Mouse (Mus musculus): ENCODE measurements around the gene Slc35e3. TPM values are rescaled to one million over a fixed set of nuclear protein-coding genes. Genes with fewer than 3 reads are reported as not detected.
"Not testable (repeated sequence)": the region's sequence is repeated elsewhere in the genome, so short reads cannot be mapped to it uniquely, and the experiment has no call there.

Gene Slc35e3
- total and polyA plus RNA-seq, 2 experiments from 2014 or later: 24.4 to 31.0 TPM

DNA sequence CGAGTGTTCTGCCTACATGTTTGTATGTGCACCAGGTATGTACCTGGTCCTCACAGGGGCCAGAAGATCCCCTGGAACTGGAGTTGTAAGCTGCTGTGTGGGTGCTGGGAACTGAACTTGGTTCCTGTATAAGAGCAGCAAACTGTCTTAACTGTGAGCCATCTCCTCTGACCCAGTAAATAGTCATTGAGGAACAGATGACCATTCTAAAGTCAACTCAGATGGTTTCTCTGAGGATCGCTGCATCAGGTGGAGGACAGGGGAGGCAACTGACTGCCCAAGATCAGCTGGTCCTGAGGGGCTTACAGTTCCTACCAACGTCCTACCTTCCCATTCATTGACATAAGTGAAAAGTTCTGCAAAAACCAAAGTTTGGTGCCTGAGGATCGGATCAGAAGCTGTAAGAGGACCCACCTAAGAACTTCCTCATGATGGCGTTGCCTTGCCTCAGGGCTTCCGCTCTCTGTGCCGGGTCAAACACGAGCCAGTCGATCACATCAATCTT is 14.7 kb upstream of the Slc35e3 start:
- no peak for ATAC-seq (ENCODE audit: low FRiP score)
- DNase-seq (ENCODE audit: low spot score): no peak
- no peak overlapping the region for H3K4me3 ChIP-seq (ENCODE audit: low read depth, low read length)
- WGBS: 94% methylated on average over 9 of the region's 9 CpGs
- no peaks in the 10 kb centered on the region for H3K4me1 ChIP-seq (ENCODE audit: insufficient read depth, low read length)
- no peak overlapping the region for H3K9ac ChIP-seq (replicated peaks; ENCODE audit: low read length, poor library complexity, severe bottlenecking)
- H3K4me2 ChIP-seq (ENCODE audit: low read depth, low read length, poor library complexity, severe bottlenecking): no peak overlapping the region
- H3K27me3 ChIP-seq (ENCODE audit: insufficient read depth, low read length): no peaks in the 10 kb centered on the region
- TF ChIP-seq CTCF (IDR thresholded peaks at IDR 0.05): no peak
- H3K27ac ChIP-seq (ENCODE audit: low read depth, low read length): no peak overlapping the region
- H3K36me3 ChIP-seq (ENCODE audit: insufficient read depth, low read length): peaks cover 66% of the 10 kb centered on the region
- H3K9me3 ChIP-seq (ENCODE audit: low read length): no peaks in the 10 kb centered on the region

GRCm38 (mm10) chr10:117759844-117760630 is 13.9 kb upstream of the Slc35e3 start:
- no peak overlapping the region for H3K9ac ChIP-seq (replicated peaks; ENCODE audit: low read length, poor library complexity, severe bottlenecking)
- no peaks in the 10 kb centered on the region for H3K4me1 ChIP-seq (ENCODE audit: insufficient read depth, low read length)
- DNase-seq (ENCODE audit: low spot score): no peak
- H3K9me3 ChIP-seq (ENCODE audit: low read length): no peaks in the 10 kb centered on the region
- peaks cover 68% of the 10 kb centered on the region for H3K36me3 ChIP-seq (ENCODE audit: insufficient read depth, low read length)
- no peak for ATAC-seq (ENCODE audit: low FRiP score)
- H3K4me3 ChIP-seq (ENCODE audit: low read depth, low read length): no peak overlapping the region
- no peak for TF ChIP-seq CTCF (IDR thresholded peaks at IDR 0.05)
- WGBS: 96% methylated on average over 10 of the region's 10 CpGs
- no peak overlapping the region for H3K27ac ChIP-seq (ENCODE audit: low read depth, low read length)
- H3K27me3 ChIP-seq (ENCODE audit: insufficient read depth, low read length): no peaks in the 10 kb centered on the region
- H3K4me2 ChIP-seq (ENCODE audit: low read depth, low read length, poor library complexity, severe bottlenecking): no peak overlapping the region

DNA sequence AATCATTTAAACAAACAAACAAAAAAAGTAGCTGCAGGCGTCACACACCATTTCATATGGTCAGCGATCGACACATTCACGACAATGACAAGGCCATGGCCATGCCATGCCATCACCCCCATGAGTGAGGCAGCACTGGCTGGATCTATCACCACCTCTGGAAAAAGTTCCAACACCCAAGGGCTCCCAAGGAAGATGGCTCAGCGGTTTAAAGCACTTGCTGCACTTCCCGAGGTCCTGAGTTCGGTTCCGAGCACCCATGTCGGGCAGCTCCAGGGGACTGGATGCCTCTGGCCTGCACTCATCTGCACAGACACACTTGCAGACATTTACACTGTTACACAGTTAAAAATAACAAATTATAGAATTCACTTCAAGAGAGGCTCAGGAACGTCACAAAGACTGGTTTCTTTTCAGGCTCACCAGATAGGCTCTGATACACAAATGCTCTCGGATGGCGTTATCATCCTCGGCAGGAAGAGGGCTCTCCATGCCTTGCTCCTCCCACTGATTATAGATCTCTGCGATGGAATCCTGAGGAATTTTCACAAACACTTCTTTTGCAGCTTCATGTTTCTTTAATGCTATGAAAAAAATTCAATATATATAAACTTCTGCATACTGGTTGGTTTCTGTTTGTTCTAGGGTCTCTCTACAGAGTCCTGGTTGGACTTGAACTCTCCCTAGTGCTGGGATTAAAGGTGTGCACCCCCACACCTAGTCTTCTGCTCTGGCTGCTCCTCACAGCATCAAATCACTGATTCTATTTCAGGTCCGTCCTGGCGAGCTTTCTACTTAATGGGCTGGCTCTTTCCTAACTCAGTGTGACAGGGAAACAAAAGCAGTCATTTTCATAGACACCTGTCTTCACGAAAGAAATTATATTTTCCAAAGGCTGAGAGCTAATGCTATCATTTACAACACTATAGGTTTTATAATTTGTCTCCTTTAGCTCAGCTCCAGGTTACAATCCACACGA is 12.9 kb upstream of the Slc35e3 start:
- H3K36me3 ChIP-seq (ENCODE audit: insufficient read depth, low read length): peaks cover 67% of the 10 kb centered on the region
- H3K27ac ChIP-seq (ENCODE audit: low read depth, low read length): no peak overlapping the region
- 91% methylated on average over 18 of the region's 18 CpGs for WGBS
- no peaks in the 10 kb centered on the region for H3K9me3 ChIP-seq (ENCODE audit: low read length)
- ATAC-seq (ENCODE audit: low FRiP score): no peak
- no peak for DNase-seq (ENCODE audit: low spot score)
- H3K4me3 ChIP-seq (ENCODE audit: low read depth, low read length): no peak overlapping the region
- no peak for TF ChIP-seq CTCF (IDR thresholded peaks at IDR 0.05)
- no peak overlapping the region for H3K4me2 ChIP-seq (ENCODE audit: low read depth, low read length, poor library complexity, severe bottlenecking)
- no peaks in the 10 kb centered on the region for H3K4me1 ChIP-seq (ENCODE audit: insufficient read depth, low read length)
- no peaks in the 10 kb centered on the region for H3K27me3 ChIP-seq (ENCODE audit: insufficient read depth, low read length)
- no peak overlapping the region for H3K9ac ChIP-seq (replicated peaks; ENCODE audit: low read length, poor library complexity, severe bottlenecking)

DNA sequence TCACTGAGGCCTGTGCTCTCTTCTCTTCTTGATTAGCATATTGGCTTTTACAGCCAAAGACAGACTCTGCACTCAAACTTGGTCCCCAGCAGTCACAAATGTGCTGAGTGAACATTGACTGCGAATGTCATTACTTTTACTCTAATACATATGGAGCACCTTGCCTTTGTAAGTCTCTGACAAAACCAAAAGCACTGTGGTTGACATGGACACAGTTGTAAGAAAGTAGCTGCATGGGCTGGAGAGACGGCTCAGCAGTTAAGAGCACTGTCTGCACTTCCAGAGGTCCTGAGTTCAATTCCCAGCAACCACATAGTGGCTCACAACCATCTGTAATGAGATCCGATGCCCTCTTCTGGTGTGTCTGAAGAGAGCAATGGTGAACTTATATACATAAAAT is 12.2 kb upstream of the Slc35e3 start:
- H3K27me3 ChIP-seq (ENCODE audit: insufficient read depth, low read length); ATAC-seq (ENCODE audit: low FRiP score); H3K9me3 ChIP-seq (ENCODE audit: low read length); H3K4me3 ChIP-seq (ENCODE audit: low read depth, low read length); H3K4me1 ChIP-seq (ENCODE audit: insufficient read depth, low read length); H3K9ac ChIP-seq (replicated peaks; ENCODE audit: low read length, poor library complexity, severe bottlenecking); H3K4me2 ChIP-seq (ENCODE audit: low read depth, low read length, poor library complexity, severe bottlenecking); DNase-seq (ENCODE audit: low spot score); H3K27ac ChIP-seq (ENCODE audit: low read depth, low read length): not testable (repeated sequence)
- 91% methylated on average over 3 of the region's 3 CpGs for WGBS
- peaks cover 62% of the 10 kb centered on the region for H3K36me3 ChIP-seq (ENCODE audit: insufficient read depth, low read length)

- no peak for DNase-seq (ENCODE audit: low spot score)
- H3K27me3 ChIP-seq (ENCODE audit: insufficient read depth, low read length): no peaks in the 10 kb centered on the region
- 98% methylated on average over 7 of the region's 7 CpGs for WGBS
- no peak overlapping the region for H3K4me3 ChIP-seq (ENCODE audit: low read depth, low read length)
- H3K4me2 ChIP-seq (ENCODE audit: low read depth, low read length, poor library complexity, severe bottlenecking): no peak overlapping the region
- H3K9ac ChIP-seq (replicated peaks; ENCODE audit: low read length, poor library complexity, severe bottlenecking): no peak overlapping the region
- H3K36me3 ChIP-seq (ENCODE audit: insufficient read depth, low read length): peaks cover 62% of the 10 kb centered on the region
- no peaks in the 10 kb centered on the region for H3K4me1 ChIP-seq (ENCODE audit: insufficient read depth, low read length)
- ATAC-seq (ENCODE audit: low FRiP score): no peak
- H3K9me3 ChIP-seq (ENCODE audit: low read length): no peaks in the 10 kb centered on the region
- no peak for TF ChIP-seq CTCF (IDR thresholded peaks at IDR 0.05)
- H3K27ac ChIP-seq (ENCODE audit: low read depth, low read length): no peak overlapping the region
Measured at GRCm38 (mm10) chr10:117757796-117758342, 11.7 kb upstream of the Slc35e3 start.
